Mouse (Mus musculus) activated CD4-positive, CD25-positive, alpha-beta regulatory T cell, adult 9 weeks (primary cell): ENCODE measurements around the gene Vcan. TPM values are rescaled to one million over a fixed set of nuclear protein-coding genes. Genes with fewer than 3 reads are reported as not detected.

Experiments used
- polyA plus RNA-seq: library from polyadenylated mRNA; unstranded; fragments of 100-300 nt; shearing (Covaris generic); gene quantifications from one replicate; pipeline ENCODE4 v1.2.1, GENCODE M21; 2017

Vcan gene
- polyA plus RNA-seq = 0.06 TPM

DNA sequence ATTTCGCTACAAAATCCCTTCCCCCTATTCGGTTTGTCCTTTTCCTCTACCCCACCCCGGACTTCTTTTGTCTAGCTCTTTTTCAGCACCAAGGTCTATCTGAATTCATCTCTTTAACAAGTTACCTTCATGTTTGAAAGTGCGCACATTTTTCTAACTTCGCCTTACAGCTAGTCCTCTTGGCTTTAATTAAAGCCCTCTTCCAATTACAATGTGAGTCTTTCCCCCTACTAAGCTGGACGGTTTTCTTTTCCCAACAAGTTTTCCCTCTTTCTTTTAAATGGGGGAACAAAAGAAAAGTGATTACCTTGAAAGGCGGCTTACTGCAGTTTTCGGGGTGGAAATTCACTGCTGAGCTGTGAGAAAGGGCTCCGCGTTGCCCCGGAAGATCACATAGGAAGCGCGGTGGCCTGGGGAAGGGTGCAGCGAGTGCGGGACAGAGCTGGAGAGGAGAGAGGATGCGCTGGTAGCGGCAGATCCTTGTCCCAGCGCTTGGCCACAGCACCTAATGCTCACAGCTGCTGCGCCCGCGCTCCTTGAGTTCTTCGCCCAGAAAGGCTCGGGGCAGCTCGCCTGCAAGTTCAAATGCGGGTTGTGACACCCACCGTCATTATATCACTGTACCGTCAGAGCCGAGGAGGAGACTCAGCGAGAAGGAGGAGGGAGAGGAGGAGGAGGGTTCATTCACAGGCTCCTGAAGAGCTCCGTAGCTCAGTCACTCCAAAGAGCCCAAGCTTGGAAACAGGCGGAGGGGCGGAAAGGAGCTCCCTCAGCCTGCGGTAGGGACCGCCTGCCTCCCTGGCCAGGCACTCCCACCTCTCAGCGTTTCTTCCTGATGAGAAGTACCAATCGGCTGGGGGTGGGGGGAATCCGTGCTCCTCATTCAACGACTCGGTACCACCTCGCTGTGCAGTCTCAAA lies at the start of gene Vcan:
Gene Vcan, minus strand, starts transcription at position 744 of the 920 bp plus-strand sequence.

Other genes with a start within 250 kb of the Vcan start
- gene Hapln1, start 202.7 kb downstream of the Vcan start, polyA plus RNA-seq = not detected